Mouse (Mus musculus) hindbrain, embryonic 13.5 days (tissue): ENCODE data around the gene Slc13a2. TPM values are rescaled to one million over a fixed set of nuclear protein-coding genes. Genes with fewer than 3 reads are reported as not detected.
A peak's percentile ranks its signal among the peaks of the same experiment; 100 is the strongest.

ENCODE experiments used
- ATAC-seq: fragments of 200-750 bp; cut with Nextera tagmentation; 2 replicates; pipeline ENCODE4 v1.8.0; 2017; ENCODE audit warnings: moderate TSS enrichment; ENCODE audit not compliant: low FRiP score
- H3K27ac ChIP-seq: fragments of 300-500 bp; sonication (generic); 2 replicates; pipeline ENCODE4 v1.5.1; 2015; ENCODE audit warnings: inconsistent platforms, mild to moderate bottlenecking, moderate library complexity
- H3K27me3 ChIP-seq: fragments of 300-500 bp; sonication (generic); 2 replicates; pipeline ENCODE4 v1.6.1; 2015; ENCODE audit warnings: mild to moderate bottlenecking, inconsistent platforms
- H3K36me3 ChIP-seq: fragments of 300-500 bp; sonication (generic); 2 replicates; pipeline ENCODE4 v1.6.1; 2015; ENCODE audit warnings: mild to moderate bottlenecking, inconsistent platforms
- H3K4me1 ChIP-seq: fragments of 300-500 bp; sonication (generic); replicated peaks from 2 replicates; pipeline ENCODE4 v1.6.1; 2015; ENCODE audit warnings: inconsistent platforms
- H3K4me2 ChIP-seq: fragments of 300-500 bp; sonication (generic); 2 replicates; pipeline ENCODE4 v1.6.1; 2015; ENCODE audit warnings: inconsistent platforms, mild to moderate bottlenecking, moderate library complexity
- H3K4me3 ChIP-seq: fragments of 300-500 bp; sonication (generic); 2 replicates; pipeline ENCODE4 v1.5.1; 2015; ENCODE audit warnings: mild to moderate bottlenecking, inconsistent platforms
- H3K9ac ChIP-seq: fragments of 300-500 bp; sonication (generic); 2 replicates; pipeline ENCODE4 v1.6.1; 2015; ENCODE audit warnings: mild to moderate bottlenecking, inconsistent platforms
- H3K9me3 ChIP-seq: fragments of 300-500 bp; sonication (generic); 2 replicates; pipeline ENCODE4 v1.6.1; 2016; ENCODE audit warnings: inconsistent platforms
- WGBS: fragments of 180-500 bp; shearing (Covaris S2); methylation state at CpG from one replicate; pipeline ENCODE4 v1.1.7; 2015; 5-methylcytosine and 5-hydroxymethylcytosine counted together
- polyA plus RNA-seq: library from polyadenylated mRNA; unstranded; fragments of >200 nt; fragmentation: Nextera tagmentation; extraction: Ambion mirVana; gene quantifications from 2 replicates; pipeline ENCODE4 v1.2.1, GENCODE M21; 2015

Slc13a2 gene
- not detected in 2 replicates for polyA plus RNA-seq

DNA sequence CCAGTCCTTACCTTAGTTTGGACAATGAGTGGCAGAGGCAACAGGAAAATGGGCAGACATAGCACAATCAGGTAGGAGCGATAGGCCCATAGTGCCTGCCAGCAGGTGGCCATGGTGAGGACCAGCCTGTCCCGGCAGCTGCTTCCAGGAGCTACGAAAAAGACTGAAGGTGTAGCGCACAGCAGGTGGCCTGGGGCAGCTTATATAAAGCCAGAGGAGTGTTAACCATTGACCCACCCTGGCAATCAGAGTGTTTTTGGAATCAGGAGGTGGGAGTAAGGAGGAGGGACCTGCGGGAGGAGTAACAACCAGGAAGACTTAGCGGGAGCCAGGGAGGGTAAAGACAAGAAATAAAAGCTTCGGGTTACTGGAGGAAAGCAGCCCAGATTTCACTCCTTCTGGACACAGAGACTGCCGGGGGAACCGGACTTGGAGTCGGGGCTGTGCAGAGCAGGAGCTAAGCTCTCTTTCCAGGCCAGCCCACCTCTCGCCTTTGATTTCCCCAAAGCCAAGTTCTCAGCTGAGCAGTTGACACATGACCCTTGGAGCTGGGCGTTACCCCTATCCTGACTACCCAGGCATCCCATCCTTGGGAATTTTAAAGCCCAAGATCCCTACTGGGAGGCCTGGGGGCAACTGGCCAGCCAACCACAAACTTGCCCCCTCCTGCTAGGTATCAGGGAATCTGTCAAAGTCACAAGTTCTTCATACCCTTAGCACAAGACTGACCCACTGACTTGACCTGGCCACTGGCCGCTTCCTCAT, at the start of gene Slc13a2:
Slc13a2 (minus strand) TSS at position 163 of the 765 bp plus-strand sequence.
- no peaks in the 10 kb centered on the region for H3K36me3 ChIP-seq
- 26% methylated on average over 13 of the region's 13 CpGs for WGBS
- no peak within 1 kb of the TSS for H3K4me2 ChIP-seq
- H3K4me3 ChIP-seq: no peak within 1 kb of the TSS
- H3K27me3 ChIP-seq: peaks cover 7% of the 10 kb centered on the region; the same call in 1 of the 2 replicates
- no peaks in the 10 kb centered on the region for H3K9me3 ChIP-seq
- no peak for ATAC-seq
- no peaks in the 10 kb centered on the region for H3K4me1 ChIP-seq
- no peak within 1 kb of the TSS for H3K27ac ChIP-seq
- no peak within 1 kb of the TSS for H3K9ac ChIP-seq

DNA sequence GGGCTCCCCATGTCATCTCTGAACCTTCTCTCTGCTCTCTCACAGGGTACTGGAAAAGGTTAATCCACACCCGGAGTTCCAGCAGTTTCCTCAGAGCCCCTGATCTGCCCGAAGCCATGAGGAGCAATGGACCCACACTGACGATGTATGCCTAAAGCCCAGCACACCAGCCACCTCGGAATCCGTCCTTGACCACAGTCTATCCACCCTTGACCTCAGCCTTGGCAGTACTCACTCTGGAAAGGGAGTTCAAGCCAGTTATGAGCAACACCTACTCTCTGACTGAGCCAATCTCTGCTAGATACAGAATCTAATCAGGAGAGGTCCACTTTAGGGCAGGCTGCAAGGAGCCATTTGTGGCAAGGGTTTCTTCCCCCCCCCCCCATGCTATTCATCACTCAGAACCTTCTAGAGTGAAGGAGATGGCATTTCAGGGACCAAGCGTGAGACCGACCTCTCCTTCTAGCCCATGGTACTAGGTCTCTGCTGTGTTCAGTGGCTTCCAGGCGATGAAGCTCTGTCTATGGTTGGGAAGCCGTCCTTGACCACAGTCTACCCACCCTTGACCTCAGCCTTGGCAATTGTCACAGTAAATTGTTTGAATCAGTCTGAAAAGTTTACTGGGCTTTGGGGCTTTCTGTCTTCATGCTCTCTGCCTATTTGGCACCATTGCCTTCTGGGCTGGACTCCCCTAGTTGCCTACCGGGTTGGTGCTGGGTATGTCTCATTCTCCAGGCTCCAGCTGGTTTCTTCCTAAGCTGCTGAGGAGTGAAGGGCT, 49.5 kb upstream of the Slc13a2 start:
- Histone ChIP-seq H3K9me3 (no peaks in the 10 kb centered on the region), H3K4me1 (peaks cover 4% of the 10 kb centered on the region), H3K27me3 (no peaks in the 10 kb centered on the region), H3K4me3 (no peak overlapping the region), H3K9ac (no peak overlapping the region), H3K36me3 (peaks cover 51% of the 10 kb centered on the region), H3K4me2 (no peak overlapping the region), H3K27ac (no peak overlapping the region)
- ATAC-seq: no peak
- WGBS: 89% methylated on average over 10 of the region's 10 CpGs

GRCm38 (mm10) chr11:78467932-78468331, 45.9 kb upstream of the Slc13a2 start:
- 69% methylated on average over 3 of the region's 3 CpGs for WGBS

DNA sequence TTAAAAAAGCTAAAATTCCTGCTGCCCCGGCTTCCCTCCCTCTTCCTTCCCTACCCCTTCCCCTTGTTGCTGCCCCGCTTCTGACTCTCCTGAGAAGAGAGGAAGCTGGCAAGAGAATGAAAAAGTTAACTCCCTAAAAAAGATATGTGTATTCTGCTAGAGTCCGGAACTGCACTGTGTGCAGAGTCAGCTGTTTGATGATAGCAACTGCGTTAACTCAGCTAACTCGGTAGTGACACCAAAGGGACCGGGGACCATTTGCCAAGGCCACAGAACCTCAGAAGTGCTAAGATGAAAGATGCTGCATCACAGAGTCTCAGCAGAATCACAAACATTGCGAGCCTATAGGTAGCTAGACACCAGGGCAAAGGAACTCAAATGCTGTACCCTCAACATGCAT, 45.5 kb upstream of the Slc13a2 start:
- H3K4me1 ChIP-seq: peaks cover 16% of the 10 kb centered on the region
- no peaks in the 10 kb centered on the region for H3K9me3 ChIP-seq
- no peak overlapping the region for H3K4me2 ChIP-seq
- H3K9ac ChIP-seq: no peak overlapping the region
- peaks cover 22% of the 10 kb centered on the region for H3K36me3 ChIP-seq
- ATAC-seq: no peak
- H3K27ac ChIP-seq: no peak overlapping the region
- no peak overlapping the region for H3K4me3 ChIP-seq
- no peaks in the 10 kb centered on the region for H3K27me3 ChIP-seq
- 91% methylated on average over 7 of the region's 7 CpGs for WGBS

More at GRCm38 (mm10) chr11:78467932-78468331, 45.9 kb upstream of the Slc13a2 start:
- Histone ChIP-seq H3K4me3 (no peak overlapping the region), H3K27me3 (no peaks in the 10 kb centered on the region), H3K4me2 (no peak overlapping the region), H3K9ac (no peak overlapping the region), H3K27ac (no peak overlapping the region), H3K36me3 (peaks cover 26% of the 10 kb centered on the region), H3K4me1 (peaks cover 16% of the 10 kb centered on the region), H3K9me3 (no peaks in the 10 kb centered on the region)
- no peak for ATAC-seq

- Histone ChIP-seq H3K36me3 (peaks cover 10% of the 10 kb centered on the region), H3K9ac (peak overlapping the region; percentile 77), H3K4me2 (peak overlapping the region; percentile 63), H3K27ac (peak overlapping the region; percentile 87), H3K27me3 (no peaks in the 10 kb centered on the region), H3K4me1 (peaks cover 16% of the 10 kb centered on the region), H3K9me3 (no peaks in the 10 kb centered on the region), H3K4me3 (peak overlapping the region; percentile 56)
- WGBS: 54% methylated on average over 23 of the region's 23 CpGs
- ATAC-seq: peak; percentile 39; the same call in 1 of the 2 replicates
These were observed 44.4 kb upstream of the Slc13a2 start for GRCm38 (mm10) chr11:78466242-78466912.

DNA sequence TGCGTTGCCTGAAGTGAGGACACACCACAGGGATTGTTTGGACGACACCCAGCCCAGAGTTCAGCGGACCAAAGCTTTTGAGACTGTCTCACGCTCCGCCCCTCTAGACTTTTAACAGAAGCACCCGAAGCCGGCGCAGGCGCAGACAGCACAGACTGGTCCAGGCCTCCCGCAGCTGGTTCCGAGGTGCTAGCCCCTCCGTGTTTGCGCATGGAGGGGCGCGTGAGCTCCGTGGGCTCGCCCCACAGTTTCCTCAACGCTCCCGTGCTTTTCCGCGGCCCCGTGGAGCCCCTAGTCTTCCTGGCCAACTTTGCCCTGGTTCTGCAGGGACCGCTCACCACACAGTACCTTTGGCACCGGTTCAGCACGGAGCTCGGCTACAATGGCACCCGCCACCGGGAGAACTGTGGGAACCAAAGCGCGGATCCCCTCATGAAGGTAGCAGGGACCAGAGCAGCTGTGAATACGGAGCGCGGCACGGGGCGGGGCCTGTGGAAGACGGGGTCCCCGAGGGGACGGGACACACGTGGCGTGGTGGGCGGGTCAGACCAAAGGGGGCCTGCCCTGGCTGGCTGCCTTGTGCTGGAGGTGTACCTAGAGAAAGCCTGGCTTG, 43.7 kb upstream of the Slc13a2 start, which contains the start of gene Slc46a1:
Slc46a1 (plus strand) TSS at position 130 of the 613 bp plus-strand sequence.
- WGBS: 0% methylated on average over 41 of the region's 41 CpGs
- H3K27me3 ChIP-seq: no peaks in the 10 kb centered on the region
- peak within 1 kb of the TSS; percentile 56 for H3K4me3 ChIP-seq
- H3K4me1 ChIP-seq: peaks cover 16% of the 10 kb centered on the region
- peak within 1 kb of the TSS; percentile 77 for H3K9ac ChIP-seq
- H3K9me3 ChIP-seq: no peaks in the 10 kb centered on the region
- ATAC-seq: peak; percentile 95
- peaks cover 5% of the 10 kb centered on the region for H3K36me3 ChIP-seq
- H3K27ac ChIP-seq: peak within 1 kb of the TSS; percentile 87
- peak within 1 kb of the TSS; percentile 63 for H3K4me2 ChIP-seq

GRCm38 (mm10) chr11:78465116-78465515, 43.1 kb upstream of the Slc13a2 start:
- Histone ChIP-seq H3K9ac (peak overlapping the region; percentile 77; the same call in 1 of the 2 replicates), H3K27ac (peak overlapping the region; percentile 87), H3K9me3 (no peaks in the 10 kb centered on the region), H3K36me3 (no peaks in the 10 kb centered on the region), H3K27me3 (no peaks in the 10 kb centered on the region), H3K4me3 (peak overlapping the region; percentile 56), H3K4me2 (peak overlapping the region; percentile 63), H3K4me1 (peaks cover 16% of the 10 kb centered on the region)
- ATAC-seq: no peak
- WGBS: 27% methylated on average over 9 of the region's 9 CpGs

GRCm38 (mm10) chr11:78463286-78464036, 41.4 kb upstream of the Slc13a2 start:
- Histone ChIP-seq H3K4me1 (peaks cover 16% of the 10 kb centered on the region), H3K9me3 (no peaks in the 10 kb centered on the region), H3K4me2 (no peak overlapping the region), H3K36me3 (no peaks in the 10 kb centered on the region), H3K27me3 (no peaks in the 10 kb centered on the region), H3K9ac (no peak overlapping the region), H3K4me3 (no peak overlapping the region), H3K27ac (no peak overlapping the region)
- no peak for ATAC-seq
- 69% methylated on average over 13 of the region's 13 CpGs for WGBS

- H3K9ac ChIP-seq: no peak overlapping the region
- H3K27ac ChIP-seq: no peak overlapping the region
- WGBS: 81% methylated on average over 5 of the region's 5 CpGs
- no peaks in the 10 kb centered on the region for H3K36me3 ChIP-seq
- no peak overlapping the region for H3K4me2 ChIP-seq
- H3K4me3 ChIP-seq: no peak overlapping the region
- H3K27me3 ChIP-seq: no peaks in the 10 kb centered on the region
- no peak for ATAC-seq
- H3K4me1 ChIP-seq: peaks cover 16% of the 10 kb centered on the region
- H3K9me3 ChIP-seq: no peaks in the 10 kb centered on the region
These were observed 40.7 kb upstream of the Slc13a2 start for GRCm38 (mm10) chr11:78462669-78463068.

DNA sequence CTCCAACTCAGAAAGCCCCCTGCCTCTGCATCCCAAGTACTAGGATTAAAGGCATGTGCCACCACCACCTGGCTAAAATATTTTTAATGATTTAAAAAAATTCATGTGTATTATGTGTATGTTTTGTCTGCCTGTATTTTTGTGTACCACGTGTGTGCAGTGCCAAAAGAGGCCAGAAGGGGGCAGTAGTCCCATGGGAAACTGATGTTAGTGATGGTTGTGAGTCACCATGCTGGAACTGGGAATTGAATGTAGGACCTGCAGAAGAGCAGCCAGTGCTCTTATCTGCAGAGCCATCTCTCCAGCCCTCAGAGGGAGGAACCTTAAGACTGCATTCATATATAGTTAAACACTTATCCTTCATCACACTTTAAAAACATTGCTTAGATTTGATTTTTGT, 39.9 kb upstream of the Slc13a2 start:
- 58% methylated on average over 1 of the region's 1 CpGs for WGBS
- Histone ChIP-seq H3K36me3 (no peaks in the 10 kb centered on the region), H3K9ac (no peak overlapping the region), H3K4me2 (no peak overlapping the region), H3K27me3 (no peaks in the 10 kb centered on the region), H3K9me3 (no peaks in the 10 kb centered on the region), H3K4me3 (no peak overlapping the region), H3K4me1 (peaks cover 15% of the 10 kb centered on the region), H3K27ac (no peak overlapping the region)
- no peak for ATAC-seq

GRCm38 (mm10) chr11:78458740-78459139, 36.7 kb upstream of the Slc13a2 start:
- 89% methylated on average over 17 of the region's 17 CpGs for WGBS
- no peak for ATAC-seq

More at GRCm38 (mm10) chr11:78458740-78459139, 36.7 kb upstream of the Slc13a2 start:
- Histone ChIP-seq H3K36me3 (no peaks in the 10 kb centered on the region), H3K4me2 (no peak overlapping the region), H3K4me1 (no peaks in the 10 kb centered on the region), H3K9ac (no peak overlapping the region), H3K9me3 (no peaks in the 10 kb centered on the region), H3K27me3 (0 out of 2 replicates have a peak, but pooled peaks cover 6% of the 10 kb centered on the region), H3K27ac (no peak overlapping the region), H3K4me3 (no peak overlapping the region)
